ENCODE assay signal across 8 mouse cellular contexts in the genomic region with DNA sequence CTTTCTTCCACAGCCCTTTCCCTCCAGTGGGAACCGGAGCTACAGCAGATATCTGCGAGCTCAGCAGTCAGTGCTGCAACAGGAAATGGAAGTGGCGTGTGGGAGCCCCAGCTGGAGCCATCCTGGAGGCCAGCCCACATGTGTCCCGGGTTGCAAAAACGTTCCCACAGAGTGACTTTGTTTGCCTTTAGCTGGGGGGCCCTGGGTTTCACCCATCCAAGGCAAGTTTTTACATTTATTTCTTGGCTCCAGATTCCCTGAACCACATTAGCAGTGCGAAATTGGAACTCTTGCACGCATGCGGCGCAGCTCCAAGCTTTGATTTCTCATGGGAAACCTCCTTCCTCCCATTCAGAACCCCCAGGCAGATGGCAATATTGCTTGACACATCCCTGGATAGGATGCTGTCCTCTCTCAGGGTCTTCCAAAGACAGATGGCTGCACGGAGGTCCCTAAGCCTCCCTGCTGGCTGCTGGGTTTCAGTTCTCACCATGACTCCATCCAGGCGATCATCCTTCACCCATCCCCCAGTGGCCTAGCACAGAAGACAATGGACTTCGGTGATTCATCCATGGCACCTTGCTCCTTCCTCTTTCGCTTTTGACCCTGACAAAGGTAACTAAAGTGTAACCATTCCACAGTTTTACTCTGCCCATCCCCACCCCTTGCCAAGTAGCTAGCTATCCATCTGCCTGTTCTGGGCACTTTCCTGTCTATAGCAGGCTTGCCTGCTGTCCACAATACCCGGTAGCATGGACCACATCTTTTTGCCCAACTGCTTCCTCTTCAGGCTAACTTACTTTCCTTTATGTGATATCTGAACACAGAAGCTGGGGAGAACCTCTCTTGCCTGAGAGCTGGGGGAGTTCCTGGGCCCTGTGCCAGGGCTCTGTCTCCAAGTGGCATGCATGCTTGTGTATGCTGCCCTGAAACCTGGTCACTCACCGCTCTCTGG.
DNase-seq lines count a peak whose midpoint lies in the region; ATAC-seq and TF ChIP-seq lines count a peak whose summit lies in the region.

No protein-coding gene starts in this region.

- no peak overlapping the region for H3K4me3 ChIP-seq in bone marrow, adult 2 months (replicated peaks; ENCODE audit: control insufficient read depth, low read depth, low read length)
- no peak overlapping the region for H3K4me3 ChIP-seq in forebrain, embryonic 13.5 days
- H3K4me3 ChIP-seq in macrophage (ENCODE audit: inconsistent target): no peak overlapping the region

- peak; percentile 23 for DNase-seq in 416B (ENCODE audit: low read depth)
- DNase-seq in heart, postnatal 14 days: peak; percentile 72 to 74
- peak; percentile 56 to 67 for DNase-seq in kidney, postnatal 36 days
- DNase-seq in T-cell, adult 2 months (ENCODE audit: low spot score): no peak
- no peak for DNase-seq in testis, postnatal 14 days (ENCODE audit: low spot score)

- intact Hi-C loops in heart, postnatal 14 days (cut with DNase I): no loop called here

- 28% methylated on average over 15 of the region's 15 CpGs for WGBS in bone marrow, adult 2 months
- WGBS in forebrain, embryonic 13.5 days: 72% methylated on average over 15 of the region's 15 CpGs
- 29% methylated on average over 15 of the region's 15 CpGs for WGBS in macrophage (ENCODE audit: missing documents)

- ATAC-seq in forebrain, embryonic 13.5 days: peak; percentile 63; the same call in 1 of the 2 replicates

- H3K27me3 ChIP-seq in forebrain, embryonic 13.5 days: no peaks in the 10 kb centered on the region

- H3K79me2 ChIP-seq in macrophage (ENCODE audit: inconsistent target): no peaks in the 10 kb centered on the region

- TF ChIP-seq POLR2A in bone marrow, adult 2 months (IDR thresholded peaks at IDR 0.05; ENCODE audit: borderline replicate concordance, control insufficient read depth, low read depth, low read length): no peak

- H3K4me2 ChIP-seq in forebrain, embryonic 13.5 days: no peak overlapping the region

- H3K4me1 ChIP-seq in bone marrow, adult 2 months (ENCODE audit: control insufficient read depth, insufficient read depth, low read length): peaks cover 4% of the 10 kb centered on the region; the same call in 1 of the 2 replicates
- H3K4me1 ChIP-seq in forebrain, embryonic 13.5 days: peaks cover 28% of the 10 kb centered on the region

- H3K27ac ChIP-seq in bone marrow, adult 2 months (ENCODE audit: control insufficient read depth, insufficient read depth, low read depth, low read length, poor library complexity): peak overlapping the region; percentile 34; the same call in 1 of the 2 replicates
- H3K27ac ChIP-seq in forebrain, embryonic 13.5 days: peak overlapping the region; percentile 36; the same call in 1 of the 2 replicates
- H3K27ac ChIP-seq in macrophage: peak overlapping the region; percentile 29; the same call in 1 of the 2 replicates

- H3K9me3 ChIP-seq in forebrain, embryonic 13.5 days (replicated peaks): no peaks in the 10 kb centered on the region

- no peak overlapping the region for H3K9ac ChIP-seq in forebrain, embryonic 13.5 days

- no peaks in the 10 kb centered on the region for H3K36me3 ChIP-seq in forebrain, embryonic 13.5 days (ENCODE audit: poor library complexity, severe bottlenecking)
- no peaks in the 10 kb centered on the region for H3K36me3 ChIP-seq in macrophage (ENCODE audit: inconsistent target)

- no peak for TF ChIP-seq CTCF in bone marrow, adult 2 months (IDR thresholded peaks at IDR 0.05; ENCODE audit: control insufficient read depth, insufficient read depth, low read length)

Comparison
In these comparisons a context has a peak if more than half of its experiments do, and no peak if none do; other contexts are left out.
1. DNase-seq: peak in 416B (single experiment), heart, postnatal 14 days (2 of 2) and kidney, postnatal 36 days (2 of 2); none in T-cell, adult 2 months (single experiment) and testis, postnatal 14 days (single experiment).
2. Peak in every context shown above with its lines, with median percentiles within 50 percentile points of each other: H3K27ac ChIP-seq.